In the genomic region with DNA sequence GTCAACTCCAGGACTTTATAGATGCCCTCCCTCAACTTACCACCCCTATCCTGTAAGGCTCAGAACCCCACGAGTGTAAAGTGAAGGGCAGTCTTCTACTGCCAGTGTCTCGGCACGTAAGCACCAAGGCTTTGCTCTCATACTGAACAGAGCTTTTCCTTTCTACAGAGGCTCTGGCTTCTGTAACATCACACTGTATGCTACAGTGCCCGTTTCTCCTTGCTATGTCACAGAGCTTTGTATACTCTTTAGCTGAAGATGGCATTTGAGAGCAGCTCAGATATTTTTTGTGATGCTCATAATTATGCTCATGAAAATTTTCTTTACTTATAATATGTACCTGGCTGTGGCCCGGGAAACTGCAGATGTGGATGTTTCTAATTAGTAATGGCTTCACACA, we compare ENCODE assay signal across 26 mouse cellular contexts. TPM values are rescaled to one million over a fixed set of nuclear protein-coding genes. Genes with fewer than 3 reads are reported as not detected.
"Had no signal": no experiment of that assay in that cellular context is flagged by ENCODE, and none has a peak within 500 bp of the region (broad histone marks: within the 10 kb centered on the region; RNA-seq: fewer than 3 reads in every experiment).

No protein-coding gene starts in this region.

- DNase-seq: liver, postnatal 0 days; lung, adult 2 months; lung, postnatal 14 days; lung, postnatal 36 days; midbrain, embryonic 14.5 days; retina, postnatal 1 day; right cerebral cortex, adult 18-20 months; right cerebral cortex, postnatal 25 days; right cerebral cortex, postnatal 4 days; spleen, adult 18-20 months; thymus, adult 18-20 months; thymus, postnatal 14 days; thymus, postnatal 4 days had no signal

- H3K9me3 ChIP-seq: liver, embryonic 15.5 days; lung, embryonic 15.5 days; megakaryocyte, embryonic 14.5 days; midbrain, embryonic 12.5 days; neural tube, embryonic 13.5 days; neural tube, embryonic 15.5 days had no signal

- H3K9ac ChIP-seq: liver, embryonic 15.5 days; liver, postnatal 0 days; lung, embryonic 15.5 days; midbrain, embryonic 12.5 days; neural tube, embryonic 13.5 days; neural tube, embryonic 15.5 days had no signal

- H3K27ac ChIP-seq: liver, embryonic 15.5 days; lung, embryonic 15.5 days; macrophage; midbrain, embryonic 12.5 days; neural tube, embryonic 13.5 days; neural tube, embryonic 15.5 days had no signal

- H3K27me3 ChIP-seq: megakaryocyte, embryonic 14.5 days; neural tube, embryonic 15.5 days had no signal

- H3K4me3 ChIP-seq: liver, embryonic 15.5 days; lung, embryonic 15.5 days; megakaryocyte, embryonic 14.5 days; midbrain, embryonic 12.5 days; neural tube, embryonic 13.5 days; neural tube, embryonic 15.5 days had no signal

- ATAC-seq: liver, postnatal 0 days; lung, postnatal 0 days; midbrain, embryonic 16.5 days had no signal

- H3K4me2 ChIP-seq: liver, embryonic 15.5 days; midbrain, embryonic 12.5 days; neural tube, embryonic 13.5 days; neural tube, embryonic 15.5 days had no signal

RNA-seq across cellular contexts. Expression of a gene that starts 53.2 kb away (rescaled TPM):
- total RNA-seq: megakaryocyte progenitor cell, adult 5-6 weeks; monocyte, adult 5-6 weeks had no signal
- polyA plus RNA-seq: liver, embryonic 15.5 days; liver, postnatal 0 days; macrophage; small intestine, adult 2 months; urinary bladder, adult 2 months had no signal
